Mouse (Mus musculus) ZHBTc4 (cell line): Measurements from ENCODE around the gene Uap1.

ENCODE experiments used
- DNase-seq: peaks from one replicate; pipeline ENCODE4 v3.0.0-alpha.2; 2011; ENCODE audit warnings: low read depth, low spot score

Gene Uap1

DNA sequence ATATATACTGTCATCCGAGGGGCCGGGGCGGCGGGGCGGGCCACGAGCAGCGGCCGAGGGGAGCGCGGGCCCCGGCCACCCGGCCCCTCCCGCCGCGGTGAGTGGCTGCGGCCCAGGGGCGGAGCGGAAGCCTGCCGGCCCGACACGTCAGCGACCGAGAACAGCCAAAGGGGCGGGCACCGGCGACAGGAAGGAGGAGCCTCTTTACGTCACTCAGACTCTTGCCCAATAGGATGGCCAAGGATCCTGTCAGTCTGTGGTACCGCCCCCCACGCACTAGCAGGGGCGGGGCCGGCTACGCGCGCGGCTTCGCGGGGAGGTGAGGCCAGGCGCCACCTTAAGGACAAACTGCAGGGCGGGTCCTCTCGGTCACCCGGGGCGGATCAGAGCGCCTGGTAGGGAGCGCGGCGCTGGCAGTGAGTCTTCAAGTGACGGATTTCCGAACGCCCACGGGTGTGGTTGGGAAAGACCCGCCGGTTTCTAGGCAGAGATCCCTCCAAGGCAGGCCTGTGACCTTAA, at the start of gene Uap1:
Gene Uap1 (minus strand): TSS at position 144 of the 519 bp plus-strand sequence.
- DNase-seq, result peak; percentile 97

DNA sequence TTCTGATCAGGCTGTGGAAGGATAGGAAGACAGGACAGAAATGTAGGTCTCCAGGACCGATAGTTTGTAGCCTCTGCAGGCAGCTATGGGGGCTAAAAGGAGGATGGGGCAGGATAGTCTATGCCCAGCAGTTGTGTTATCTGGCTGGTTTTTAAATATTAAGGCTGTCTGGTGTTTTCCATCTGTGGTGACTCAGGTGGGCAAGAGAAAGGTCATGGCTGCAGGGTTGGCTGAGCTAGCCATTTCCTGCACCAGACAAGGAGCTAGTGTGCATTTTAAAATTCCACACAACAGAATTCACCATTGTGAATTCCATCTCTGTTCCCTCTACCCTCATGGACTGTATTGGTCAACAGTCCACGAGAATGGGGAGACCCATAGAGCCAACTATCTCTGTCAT, 48.5 kb upstream of the Uap1 start:
- DNase-seq, result no peak

DNA sequence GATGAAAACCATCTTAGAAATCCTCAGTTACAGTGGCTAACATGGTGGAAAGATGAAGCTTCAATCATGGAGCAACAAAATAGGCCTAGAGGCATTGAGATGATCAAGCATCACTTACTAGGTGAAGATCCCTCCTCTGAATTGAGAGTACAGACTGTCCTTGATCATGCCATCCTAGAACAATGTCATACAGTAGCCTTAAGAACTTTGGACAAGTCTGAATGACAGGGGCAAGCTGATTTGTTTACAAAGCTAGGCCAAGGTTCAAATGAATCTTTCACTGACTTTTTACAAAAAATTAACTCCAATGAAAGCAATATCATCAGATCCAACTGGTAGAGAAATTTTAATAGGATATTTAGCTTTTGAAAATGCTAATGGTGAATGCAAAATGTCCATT, 45.6 kb upstream of the Uap1 start:
- no peak for DNase-seq

- peak; percentile 68 for DNase-seq
Measured at GRCm38 (mm10) chr1:170218091-170218884, 43.5 kb upstream of the Uap1 start.

DNA sequence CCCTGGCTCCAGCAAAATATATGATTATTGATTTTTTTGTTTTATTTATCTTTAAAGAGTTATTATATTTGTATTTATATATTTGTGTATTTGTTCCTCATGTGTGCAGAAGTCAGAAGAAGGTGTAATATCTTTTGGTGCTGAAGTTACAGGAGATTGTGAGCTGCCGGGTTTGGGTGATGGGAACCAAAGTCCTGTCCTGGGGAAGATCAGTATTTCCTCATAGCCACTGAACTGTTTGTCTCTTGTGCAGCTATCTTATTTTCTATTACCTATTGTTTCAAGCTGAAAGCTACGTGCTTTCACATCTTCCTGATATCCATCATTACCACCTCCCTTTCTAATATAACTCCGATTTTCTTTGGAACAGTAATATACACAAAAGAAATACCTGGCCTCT, 40.8 kb upstream of the Uap1 start:
- peak; percentile 2 for DNase-seq

DNA sequence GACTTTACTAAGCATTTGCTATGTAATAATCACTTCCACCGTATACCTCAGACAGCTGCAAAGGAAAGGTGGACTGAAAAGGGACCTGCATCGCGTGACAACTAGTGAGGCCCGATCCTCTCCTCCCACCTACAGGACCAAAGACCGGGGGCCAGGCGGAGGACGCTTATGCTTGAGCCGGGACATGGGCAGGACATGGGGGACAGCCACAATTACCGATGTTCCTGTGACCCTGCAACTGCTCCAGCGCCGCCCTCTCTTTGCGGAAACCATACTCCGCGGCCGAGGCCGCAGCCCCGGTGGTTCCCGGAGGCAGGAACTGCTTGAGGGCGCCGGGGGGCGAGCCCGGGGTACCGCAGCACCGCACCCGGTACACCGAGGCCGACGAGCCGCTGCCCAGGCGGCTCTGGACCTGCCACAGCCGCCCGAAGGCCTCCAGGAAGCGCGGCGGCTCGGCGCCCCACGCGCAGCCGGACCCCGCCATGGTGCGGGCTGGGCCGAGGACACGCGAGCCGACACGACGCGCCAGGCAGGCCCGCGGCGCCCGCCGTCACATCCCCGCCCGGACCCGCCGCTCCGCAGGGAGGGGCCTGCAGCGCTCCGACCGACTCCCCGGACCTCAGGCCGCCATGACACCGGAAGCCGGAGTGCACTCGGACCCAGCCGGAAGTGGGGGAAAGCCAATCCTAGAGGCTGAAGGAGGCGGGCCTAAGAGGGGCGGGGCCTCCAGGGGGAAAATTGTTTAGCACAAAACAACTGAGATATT, 40.2 kb upstream of the Uap1 start, which contains the start of gene Uhmk1:
Gene Uhmk1 (minus strand): TSS at position 641 of the 766 bp plus-strand sequence.
- peak; percentile 90 for DNase-seq

GRCm38 (mm10) chr1:170214383-170214756, 39.6 kb upstream of the Uap1 start:
- DNase-seq, result no peak

DNA sequence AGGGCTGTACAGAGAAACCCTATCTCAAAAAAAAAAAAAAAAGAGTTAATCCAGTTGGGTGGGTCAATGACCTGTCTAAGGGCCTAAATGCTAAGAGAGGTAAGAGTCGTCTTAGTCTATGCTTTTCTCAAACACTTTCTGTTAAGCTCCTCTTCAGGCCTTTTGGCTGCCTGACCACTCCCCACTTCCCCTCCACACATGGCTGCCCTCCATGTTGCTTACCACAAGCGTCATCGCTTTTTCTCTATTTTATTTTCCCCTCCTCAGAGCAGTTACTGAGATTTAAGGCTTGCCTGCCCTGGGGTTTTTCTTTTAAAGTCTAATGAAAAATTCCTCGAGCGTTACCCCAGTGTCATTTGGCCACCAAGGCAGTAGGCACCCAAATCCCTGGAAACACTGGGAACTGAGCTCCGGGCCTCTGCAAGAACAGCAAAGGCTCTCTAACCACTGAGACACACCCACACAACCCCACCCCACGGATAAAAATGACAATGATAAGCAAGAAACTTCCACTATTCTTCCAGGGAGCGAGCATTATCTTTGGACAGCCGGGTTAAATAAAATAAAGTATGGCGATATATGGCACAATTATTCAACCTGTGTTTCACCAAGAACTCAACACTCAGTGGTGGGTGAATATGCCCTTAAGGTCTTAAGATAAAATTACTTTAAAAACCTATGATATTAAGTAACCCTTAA, 38.6 kb upstream of the Uap1 start:
- no peak for DNase-seq

DNA sequence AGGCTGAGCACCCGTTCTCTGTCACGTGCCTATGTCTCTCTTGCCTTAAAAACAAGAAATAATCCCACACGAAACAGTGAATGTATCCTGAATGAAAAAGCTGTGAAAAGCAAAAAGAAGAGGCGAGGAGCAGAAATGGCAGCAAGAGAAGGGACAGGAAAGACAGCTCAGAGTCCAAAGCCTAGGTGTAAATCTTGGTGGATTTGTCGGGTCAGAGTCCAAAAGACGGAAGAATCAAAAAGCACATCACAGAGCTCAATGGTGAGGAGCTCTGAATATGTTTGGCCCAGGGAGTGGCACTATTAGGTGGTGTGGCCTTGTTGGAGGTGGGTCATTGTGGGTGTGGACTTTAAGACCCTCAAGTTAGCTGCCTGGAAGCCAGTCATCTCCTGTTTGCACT, 31.6 kb upstream of the Uap1 start:
- no peak for DNase-seq

DNA sequence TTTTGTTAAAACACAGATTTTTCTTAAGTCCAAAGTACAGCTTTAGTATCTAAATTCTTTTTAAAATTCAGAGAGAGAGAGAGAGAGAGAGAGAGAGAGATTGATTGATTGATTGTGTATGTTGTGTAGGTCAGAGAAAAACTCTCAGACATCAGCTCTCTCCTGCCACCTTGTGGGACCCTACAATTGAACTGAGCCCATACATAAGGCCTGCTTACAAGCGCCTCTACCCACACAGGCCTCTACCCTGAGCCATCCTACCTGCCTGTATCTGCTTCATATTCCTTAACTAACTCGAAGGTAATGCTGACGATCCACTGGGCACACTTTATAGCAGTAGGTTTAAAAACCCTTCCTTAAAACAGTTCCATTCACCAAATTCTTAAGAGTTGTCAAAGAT, 25.6 kb upstream of the Uap1 start:
- DNase-seq, result peak; percentile 49

DNA sequence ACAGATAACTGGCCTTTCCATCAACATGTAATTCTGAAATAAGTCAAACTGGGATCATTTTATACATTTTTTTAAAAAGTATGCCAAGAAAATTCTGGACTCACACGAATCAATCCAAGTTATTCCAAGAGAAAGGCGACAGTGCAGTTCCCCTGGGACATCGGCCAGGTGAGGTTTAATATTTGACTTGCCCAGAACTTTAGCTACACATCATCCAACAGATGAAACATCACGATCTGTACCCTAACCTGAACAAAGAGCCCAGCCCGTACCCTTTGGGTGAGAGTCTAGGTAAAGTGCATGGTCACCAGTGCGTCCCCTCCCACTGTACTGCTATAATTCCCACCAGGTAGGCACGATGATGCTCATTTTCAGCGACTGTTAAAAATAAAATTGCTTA, 21.5 kb upstream of the Uap1 start:
- no peak for DNase-seq

DNA sequence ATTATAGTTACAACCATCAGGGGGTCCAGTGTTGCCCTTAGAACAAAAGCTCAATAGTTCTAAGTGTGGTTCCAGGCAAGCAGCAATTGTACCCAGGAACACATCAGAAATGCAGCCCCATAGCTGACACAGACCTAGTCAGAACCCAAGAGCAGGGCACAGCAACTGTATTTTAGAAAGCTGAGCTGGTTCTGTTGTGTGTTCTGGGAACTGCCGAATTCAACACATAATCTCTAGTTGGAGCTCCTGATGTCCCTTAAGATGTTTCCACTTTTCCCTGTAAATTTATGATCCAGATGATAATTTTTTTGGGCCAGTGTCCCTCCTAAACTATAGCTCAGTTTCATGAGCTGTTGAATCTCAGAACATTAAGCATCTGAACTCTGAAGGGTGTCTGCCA, 17.2 kb upstream of the Uap1 start:
- no peak for DNase-seq

GRCm38 (mm10) chr1:170190225-170190624, 15.5 kb upstream of the Uap1 start:
- DNase-seq, result no peak

GRCm38 (mm10) chr1:170188601-170189000, 13.8 kb upstream of the Uap1 start:
- DNase-seq, result peak; percentile 35

DNA sequence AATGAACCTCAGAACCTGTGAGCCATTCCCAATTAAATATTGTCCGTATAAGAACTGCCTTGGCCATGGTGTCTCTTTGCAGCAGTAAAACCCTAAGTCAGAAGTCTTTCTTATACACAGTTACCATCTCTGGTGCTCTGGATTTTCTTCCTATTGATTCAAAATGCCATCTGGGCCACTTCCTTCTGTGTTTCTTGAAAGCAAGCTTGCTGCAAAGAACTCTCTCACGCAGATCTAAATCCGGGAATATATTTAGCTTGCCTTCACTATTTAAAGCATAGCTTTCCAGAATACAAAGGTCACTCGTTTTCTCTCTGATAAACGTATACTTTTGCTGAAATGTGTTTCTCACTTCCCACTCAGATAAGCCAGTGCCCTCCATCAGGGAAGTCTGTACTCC, 11.8 kb upstream of the Uap1 start:
- DNase-seq, result no peak

GRCm38 (mm10) chr1:170185137-170185536, 10.4 kb upstream of the Uap1 start:
- no peak for DNase-seq

DNA sequence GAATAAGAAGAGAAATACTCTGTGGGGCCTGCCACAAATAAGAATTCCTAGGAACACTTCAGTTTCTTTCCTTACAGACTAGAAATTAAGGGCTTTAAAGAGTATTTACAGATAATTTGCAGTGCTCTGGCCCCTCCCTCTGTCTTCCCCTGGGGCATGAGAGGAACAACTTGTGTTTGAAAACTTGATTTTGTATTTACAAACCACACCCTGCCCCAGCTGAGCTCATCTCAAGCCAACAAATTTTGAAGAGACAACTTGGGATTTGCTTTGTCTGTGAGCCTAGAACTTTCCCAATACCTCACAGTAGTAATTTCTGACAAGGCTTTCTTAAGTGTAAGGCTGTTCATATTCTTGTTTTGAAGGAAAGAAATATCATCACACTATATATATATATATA, 7.9 kb upstream of the Uap1 start:
- no peak for DNase-seq

DNA sequence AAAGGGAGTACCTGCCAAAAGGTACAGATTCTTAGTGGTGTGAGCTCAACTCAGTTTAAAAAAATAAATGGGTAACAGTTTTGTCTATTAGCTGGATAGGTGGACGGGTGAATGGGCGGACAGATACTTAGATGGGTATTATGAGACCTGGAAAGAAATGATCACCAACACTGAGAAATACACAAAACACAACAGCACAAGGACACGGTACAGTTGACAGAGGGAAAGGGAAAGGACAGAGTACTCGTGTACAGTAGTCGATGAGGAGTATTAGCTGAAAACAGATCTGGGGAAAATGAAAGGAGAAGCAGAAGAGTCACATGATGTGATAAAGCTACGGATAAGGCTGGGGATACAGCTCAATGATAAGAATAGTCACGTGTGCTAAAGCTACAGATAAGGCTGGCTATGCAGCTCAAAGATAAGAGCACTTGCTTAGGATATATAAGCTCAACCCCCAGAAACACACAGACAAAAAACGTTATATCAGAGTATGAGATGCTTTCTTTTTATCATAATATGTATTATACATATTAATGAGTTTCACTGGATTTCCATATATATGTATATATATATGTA, 2.0 kb upstream of the Uap1 start:
- DNase-seq, result no peak

- DNase-seq, result no peak
Measured at GRCm38 (mm10) chr1:170175848-170176247, 1.1 kb upstream of the Uap1 start.

GRCm38 (mm10) chr1:170173991-170174813, 555 bp downstream of the Uap1 start:
- no peak for DNase-seq

DNA sequence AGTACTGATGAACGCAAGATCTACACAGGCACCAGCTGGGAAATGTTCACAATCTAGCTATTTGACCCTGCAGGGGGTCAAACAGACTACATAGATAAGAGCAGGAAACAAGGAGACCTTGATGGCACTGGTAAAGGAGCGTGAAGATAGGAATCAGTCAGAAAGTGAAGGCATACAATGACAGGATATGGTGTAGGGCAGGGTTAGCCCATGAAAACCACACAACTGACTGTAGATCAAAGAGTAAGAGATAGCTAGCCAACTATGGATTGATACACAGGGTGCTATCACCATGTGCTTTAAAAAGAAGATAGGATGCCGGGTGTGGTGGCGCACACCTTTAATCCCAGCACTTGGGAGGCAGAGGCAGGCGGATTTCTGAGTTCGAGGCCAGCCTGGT, 7.0 kb downstream of the Uap1 start:
- no peak for DNase-seq
